In genomic region chr12:89442323-89443038, GRCm38 (mm10) we compare ENCODE assay signal across 17 mouse cellular contexts.
DNase-seq lines count a peak whose midpoint lies in the region; ATAC-seq lines count a peak whose summit lies in the region.
"Had no signal": no experiment of that assay in that cellular context is flagged by ENCODE, and none has a peak within 500 bp of the region (broad histone marks: within the 10 kb centered on the region; RNA-seq: fewer than 3 reads in every experiment).

No protein-coding gene starts in this region.

- H3K4me3 ChIP-seq in forebrain, embryonic 13.5 days = no peak overlapping the region
- no peak overlapping the region for H3K4me3 ChIP-seq in kidney, embryonic 16.5 days (ENCODE audit: low read length)
- no peak overlapping the region for H3K4me3 ChIP-seq in embryonic facial prominence, embryonic 10.5 days
- H3K4me3 ChIP-seq: hindbrain, embryonic 12.5 days; liver, embryonic 12.5 days had no signal

- peak overlapping the region; percentile 3; the same call in 1 of the 2 replicates for H3K27ac ChIP-seq in forebrain, embryonic 13.5 days
- no peak overlapping the region for H3K27ac ChIP-seq in kidney, embryonic 16.5 days (ENCODE audit: low read length)
- H3K27ac ChIP-seq in embryonic facial prominence, embryonic 10.5 days (replicated peaks) = no peak overlapping the region
- H3K27ac ChIP-seq: hindbrain, embryonic 12.5 days; liver, embryonic 12.5 days had no signal

- H3K36me3 ChIP-seq in forebrain, embryonic 13.5 days (ENCODE audit: poor library complexity, severe bottlenecking) = no peaks in the 10 kb centered on the region
- no peaks in the 10 kb centered on the region for H3K36me3 ChIP-seq in kidney, embryonic 16.5 days (ENCODE audit: insufficient read depth, low read length)
- H3K36me3 ChIP-seq in embryonic facial prominence, embryonic 10.5 days (replicated peaks) = no peaks in the 10 kb centered on the region
- H3K36me3 ChIP-seq: hindbrain, embryonic 12.5 days; liver, embryonic 12.5 days had no signal

- WGBS in forebrain, embryonic 13.5 days = 7% methylated on average over 2 of the region's 2 CpGs
- WGBS in kidney, embryonic 16.5 days = 59% methylated on average over 2 of the region's 2 CpGs
- 35% methylated on average over 2 of the region's 2 CpGs for WGBS in embryonic facial prominence, embryonic 10.5 days

- H3K27me3 ChIP-seq in forebrain, embryonic 13.5 days = no peaks in the 10 kb centered on the region
- H3K27me3 ChIP-seq in kidney, embryonic 16.5 days (ENCODE audit: insufficient read depth, low read length) = no peaks in the 10 kb centered on the region
- H3K27me3 ChIP-seq in embryonic facial prominence, embryonic 10.5 days (replicated peaks; ENCODE audit: low read depth, poor library complexity, severe bottlenecking) = no peaks in the 10 kb centered on the region
- H3K27me3 ChIP-seq: CH12.LX; hindbrain, embryonic 12.5 days; liver, embryonic 12.5 days had no signal

- H3K9ac ChIP-seq in forebrain, embryonic 13.5 days = no peak overlapping the region
- no peak overlapping the region for H3K9ac ChIP-seq in kidney, embryonic 16.5 days (replicated peaks; ENCODE audit: low read length)
- H3K9ac ChIP-seq: hindbrain, embryonic 12.5 days; liver, embryonic 12.5 days had no signal

- ATAC-seq in forebrain, embryonic 13.5 days = peak; percentile 83; the same call in 1 of the 2 replicates
- no peak for ATAC-seq in kidney, embryonic 16.5 days (ENCODE audit: low FRiP score, low TSS enrichment)
- ATAC-seq: liver, embryonic 12.5 days had no signal

- H3K4me1 ChIP-seq in forebrain, embryonic 13.5 days = peaks cover 9% of the 10 kb centered on the region
- H3K4me1 ChIP-seq in kidney, embryonic 16.5 days (ENCODE audit: insufficient read depth, low read length) = no peaks in the 10 kb centered on the region
- H3K4me1 ChIP-seq in embryonic facial prominence, embryonic 10.5 days = no peaks in the 10 kb centered on the region
- H3K4me1 ChIP-seq: hindbrain, embryonic 12.5 days; liver, embryonic 12.5 days had no signal

- H3K4me2 ChIP-seq in forebrain, embryonic 13.5 days = no peak overlapping the region
- no peak overlapping the region for H3K4me2 ChIP-seq in kidney, embryonic 16.5 days (replicated peaks; ENCODE audit: low read depth, low read length)
- H3K4me2 ChIP-seq: heart, embryonic 11.5 days; hindbrain, embryonic 12.5 days; liver, embryonic 12.5 days had no signal

- no peaks in the 10 kb centered on the region for H3K9me3 ChIP-seq in forebrain, embryonic 13.5 days (replicated peaks)
- H3K9me3 ChIP-seq in kidney, embryonic 16.5 days (ENCODE audit: low read length) = no peaks in the 10 kb centered on the region
- no peaks in the 10 kb centered on the region for H3K9me3 ChIP-seq in embryonic facial prominence, embryonic 10.5 days
- H3K9me3 ChIP-seq: hindbrain, embryonic 12.5 days; liver, embryonic 12.5 days had no signal

- peak; percentile 24 for DNase-seq in layer of hippocampus, adult 9-11 months
- DNase-seq in layer of hippocampus, postnatal 14 days (ENCODE audit: low spot score in 2 of 2) = no peak
- peak; percentile 16 for DNase-seq in right cerebral cortex, postnatal 25 days
- DNase-seq in right cerebral cortex, postnatal 14 days = no peak
- no peak for DNase-seq in urinary bladder, adult 2 months (ENCODE audit: low spot score)
- DNase-seq in embryonic facial prominence, embryonic 10.5 days (ENCODE audit: low spot score) = no peak
- DNase-seq: cerebellum, adult 8-10 months; heart, postnatal 10 days; kidney, adult 9 months; kidney, postnatal 4 days; lung, adult 2 months had no signal

Comparison
In these comparisons a context has a peak if more than half of its experiments do, and no peak if none do; other contexts are left out.
1. DNase-seq: peak in layer of hippocampus, adult 9-11 months (single experiment) and right cerebral cortex, postnatal 25 days (single experiment); none in layer of hippocampus, postnatal 14 days (0 of 2), right cerebral cortex, postnatal 14 days (single experiment), urinary bladder, adult 2 months (single experiment) and embryonic facial prominence, embryonic 10.5 days (single experiment).